Mouse (Mus musculus) 3134 (cell line): Measurements from ENCODE around the gene Ifi214.
"Not testable (repeated sequence)": the region's sequence is repeated elsewhere in the genome, so short reads cannot be mapped to it uniquely, and the experiment has no call there.

ENCODE experiments used
- DNase-seq: peaks from one replicate; pipeline ENCODE4 v3.0.0-alpha.2; 2011; ENCODE audit warnings: low spot score; ENCODE audit not compliant: insufficient read length; ENCODE audit errors: extremely low read depth

Ifi214 gene

GRCm38 (mm10) chr1:173535791-173536190, at the start of gene Ifi214:
Gene Ifi214, minus strand, starts transcription at chr1:173535957.
- DNase-seq = not testable (repeated sequence)

DNA sequence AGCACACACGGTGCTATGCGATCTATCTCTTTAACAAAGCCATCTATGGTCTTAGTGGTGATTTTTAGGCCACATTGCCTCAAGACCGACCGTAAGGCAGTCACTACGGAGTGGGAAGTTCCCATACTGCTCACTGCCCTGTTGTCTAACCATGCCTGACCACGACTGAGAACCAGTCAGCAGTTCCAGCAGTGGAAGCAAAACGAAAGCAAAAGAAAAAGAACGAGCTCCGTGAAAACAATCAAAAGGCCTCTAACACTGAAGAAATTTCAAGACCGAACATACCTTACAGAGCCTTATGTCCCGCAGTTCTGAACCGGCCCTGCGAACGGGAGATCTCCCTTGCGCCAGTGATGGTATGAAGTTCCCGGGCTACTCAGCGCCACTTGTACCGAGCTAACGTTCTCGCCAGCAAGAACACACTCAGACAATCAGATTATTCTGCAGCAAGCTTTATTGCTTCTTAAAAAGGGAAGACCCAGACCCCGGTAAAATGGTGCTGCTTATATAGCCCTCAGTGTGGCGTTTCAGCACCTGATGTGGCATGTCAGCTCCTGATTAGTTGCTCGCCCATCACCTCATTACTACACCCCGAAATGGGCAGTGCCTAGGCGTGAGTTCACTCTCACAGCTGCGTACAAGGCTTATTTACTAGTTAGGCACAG, 44.3 kb upstream of the Ifi214 start:
- DNase-seq = no peak

DNA sequence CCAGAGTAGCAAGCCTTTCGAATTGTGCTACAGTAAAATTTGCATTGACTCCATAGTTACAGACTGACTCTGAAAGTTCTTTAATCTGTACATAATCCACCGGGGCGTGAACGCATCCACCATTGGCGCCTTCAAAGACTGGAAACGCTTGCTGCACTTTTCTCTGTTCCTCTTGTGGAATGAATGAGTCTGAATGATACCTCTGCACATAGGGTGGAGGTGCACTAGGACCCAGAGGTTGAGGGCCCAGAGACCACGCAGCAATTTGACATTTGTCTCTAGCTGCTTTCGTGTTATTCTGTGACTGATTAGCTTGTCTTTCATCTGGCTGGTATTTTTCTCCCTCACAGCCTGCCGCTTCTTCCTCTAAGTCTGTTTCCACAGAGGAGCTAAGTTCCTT, 43.3 kb upstream of the Ifi214 start:
- DNase-seq = no peak

DNA sequence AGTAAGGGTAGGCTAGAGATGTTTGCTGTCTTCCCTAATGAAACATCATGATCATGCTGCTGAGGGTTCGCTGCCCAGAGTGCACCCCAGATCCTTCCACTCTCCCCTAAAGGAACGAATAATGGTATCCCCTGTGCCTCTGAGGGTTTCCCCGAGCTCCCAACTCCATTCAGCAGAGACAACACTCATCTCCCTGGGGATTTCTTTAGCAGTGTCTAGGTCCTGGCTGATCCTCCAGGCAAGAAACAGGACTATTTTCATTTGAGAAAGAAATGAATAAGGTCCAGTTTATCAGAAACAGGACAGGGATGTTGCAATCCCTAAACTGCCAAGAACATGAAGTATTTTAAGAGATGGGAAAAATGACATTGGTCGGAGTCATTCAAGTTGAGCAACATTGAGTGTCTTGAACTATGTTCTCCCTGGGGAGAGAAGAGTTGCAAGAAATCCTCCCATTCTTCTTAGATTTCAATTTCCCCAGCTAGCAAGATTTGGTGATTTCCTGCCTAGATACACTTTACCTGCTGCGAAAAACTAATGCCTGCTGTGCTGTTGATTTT, 14.8 kb upstream of the Ifi214 start:
- DNase-seq = not testable (repeated sequence)

- DNase-seq = not testable (repeated sequence)
Measured at GRCm38 (mm10) chr1:173548798-173549197, 13.0 kb upstream of the Ifi214 start.

- DNase-seq = no peak
Measured at GRCm38 (mm10) chr1:173521452-173521851, 14.3 kb downstream of the Ifi214 start.

DNA sequence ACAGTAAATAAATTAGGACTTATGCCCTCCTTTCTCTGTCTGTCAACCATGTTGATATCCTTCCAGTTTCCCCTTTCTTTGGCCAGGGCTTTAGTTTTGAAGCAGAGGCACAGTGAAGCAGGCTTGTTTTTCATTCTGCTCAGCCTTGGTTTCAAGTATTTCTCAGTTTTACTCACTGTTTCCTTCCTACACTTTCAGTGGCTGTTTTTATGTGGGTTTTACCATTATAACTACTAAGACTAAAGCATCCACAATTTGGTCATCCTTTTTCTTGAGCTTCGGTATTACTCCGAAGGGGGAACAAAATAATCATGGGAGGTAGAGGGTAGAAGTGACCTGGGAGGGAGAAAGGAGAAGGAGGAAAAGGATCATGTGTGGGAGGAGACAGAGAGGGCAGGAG, 25.2 kb downstream of the Ifi214 start:
- DNase-seq = not testable (repeated sequence)

DNA sequence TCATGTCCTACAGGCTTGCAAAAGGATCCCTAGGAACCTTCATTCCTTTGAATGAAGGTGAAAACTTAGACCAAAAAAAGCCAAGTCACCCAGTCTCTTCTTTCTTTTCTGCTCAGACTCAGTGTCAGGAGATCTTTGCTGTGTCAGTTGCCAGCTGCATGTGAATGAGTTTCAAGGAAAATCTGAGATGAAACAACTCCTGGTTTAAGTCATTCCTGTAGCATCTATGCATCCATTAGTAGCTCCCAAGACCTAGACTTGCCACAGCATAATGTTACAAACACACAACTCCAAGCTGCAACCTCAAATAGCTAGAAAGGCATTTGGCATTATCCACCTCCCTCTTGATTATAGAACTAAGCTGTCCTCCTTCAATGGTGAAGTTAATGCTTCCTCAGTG, 44.3 kb downstream of the Ifi214 start:
- not testable (repeated sequence) for DNase-seq

DNA sequence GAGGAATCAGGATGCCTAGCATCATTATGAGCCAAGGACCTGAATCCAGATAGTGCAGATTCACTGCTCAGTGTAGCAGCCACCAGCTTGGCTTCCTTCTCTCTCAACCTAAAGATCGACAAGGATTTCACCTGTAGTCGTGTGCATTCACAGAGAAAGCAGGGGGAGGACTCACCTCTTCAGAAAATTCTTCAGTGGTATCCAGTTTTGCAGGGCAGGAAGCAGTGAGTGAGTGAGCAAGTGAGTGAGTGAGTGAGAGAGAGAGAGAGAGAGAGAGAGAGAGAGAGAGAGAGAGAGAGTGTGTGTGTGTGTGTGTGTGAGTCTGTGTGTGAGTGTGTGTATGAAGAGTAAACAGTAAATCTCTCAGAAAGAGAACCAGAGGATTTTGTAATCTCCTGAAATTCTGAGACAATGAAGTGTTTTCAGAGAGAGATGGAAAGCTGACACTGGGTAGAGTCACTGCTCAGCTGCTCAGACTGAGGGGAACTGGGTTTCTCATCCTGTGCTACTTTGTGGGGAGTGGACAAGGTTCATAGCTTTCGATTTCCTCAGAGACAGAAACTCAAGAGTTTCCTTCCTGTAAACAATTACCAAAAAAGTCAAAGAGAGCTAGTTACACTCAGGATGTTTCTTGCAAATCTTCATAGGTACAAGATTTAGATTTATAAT, 44.8 kb downstream of the Ifi214 start, which contains the start of gene Ifi206:
Gene Ifi206 (minus strand): TSS at position 230 of the 669 bp plus-strand sequence.
- DNase-seq = not testable (repeated sequence)

DNA sequence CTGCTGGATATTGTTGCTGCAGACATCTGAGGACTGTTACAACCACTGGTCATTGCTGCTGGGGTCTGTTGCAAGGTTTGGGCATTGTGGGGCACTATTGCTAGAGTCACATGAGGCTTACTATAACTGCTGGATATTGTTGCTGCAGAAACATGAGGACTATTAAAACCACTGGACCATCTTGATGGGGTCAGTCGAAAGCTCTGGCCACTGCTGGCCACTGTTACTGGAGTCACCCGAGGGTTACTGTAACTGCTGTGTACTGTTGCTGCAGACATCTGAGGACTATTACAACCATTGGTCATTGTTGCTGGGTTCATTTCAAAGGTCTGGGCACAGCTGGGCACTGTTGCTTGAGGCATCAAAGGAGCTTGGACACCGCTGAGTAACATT, 54.6 kb downstream of the Ifi214 start:
- DNase-seq = not testable (repeated sequence)

- not testable (repeated sequence) for DNase-seq
Measured at GRCm38 (mm10) chr1:173480399-173481181, 55.2 kb downstream of the Ifi214 start.
